Mouse (Mus musculus): ENCODE data around the gene Afg1l. TPM values are rescaled to one million over a fixed set of nuclear protein-coding genes. Genes with fewer than 3 reads are reported as not detected.
A peak's percentile ranks its signal among the peaks of the same experiment; 100 is the strongest.

The Afg1l gene
- polyA plus RNA-seq, 1 experiment: not detected

DNA sequence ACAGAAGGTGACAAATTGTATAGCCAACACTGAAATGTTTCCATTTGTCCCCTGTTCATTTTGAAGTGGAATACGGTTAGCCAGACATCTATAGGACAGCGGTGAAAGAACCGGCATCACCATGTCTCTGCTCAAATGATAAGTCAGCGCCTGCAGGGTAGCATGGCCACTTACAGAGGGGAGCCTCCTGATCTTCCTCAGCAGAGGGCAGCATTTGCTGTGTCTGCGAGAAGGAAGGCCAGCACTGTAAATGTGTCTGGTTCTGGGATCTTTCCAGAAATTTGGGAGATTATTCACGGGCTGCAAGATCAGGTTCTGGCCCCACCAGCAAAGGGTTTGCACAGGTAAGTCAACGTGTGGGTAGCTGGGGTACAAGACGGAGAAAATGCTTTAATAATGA lies 150.8 kb downstream of the Afg1l start:
- WGBS: 76% methylated on average over 8 of the region's 8 CpGs
- Histone ChIP-seq H3K4me3 (ENCODE audit: insufficient read depth, low read depth, low read length) (no peak overlapping the region), H3K4me1 (ENCODE audit: control insufficient read depth, insufficient read depth, low read length) (no peaks in the 10 kb centered on the region), H3K27ac (ENCODE audit: insufficient read depth, low read depth, low read length) (no peak overlapping the region)
- TF ChIP-seq CTCF (IDR thresholded peaks at IDR 0.05; ENCODE audit: insufficient read depth, low read depth, low read length) (0 out of 2 replicates have a peak, but pooled peaks have one; percentile 9), POLR2A (IDR thresholded peaks at IDR 0.05; ENCODE audit: insufficient read depth, low read depth, low read length) (no peak)

DNA sequence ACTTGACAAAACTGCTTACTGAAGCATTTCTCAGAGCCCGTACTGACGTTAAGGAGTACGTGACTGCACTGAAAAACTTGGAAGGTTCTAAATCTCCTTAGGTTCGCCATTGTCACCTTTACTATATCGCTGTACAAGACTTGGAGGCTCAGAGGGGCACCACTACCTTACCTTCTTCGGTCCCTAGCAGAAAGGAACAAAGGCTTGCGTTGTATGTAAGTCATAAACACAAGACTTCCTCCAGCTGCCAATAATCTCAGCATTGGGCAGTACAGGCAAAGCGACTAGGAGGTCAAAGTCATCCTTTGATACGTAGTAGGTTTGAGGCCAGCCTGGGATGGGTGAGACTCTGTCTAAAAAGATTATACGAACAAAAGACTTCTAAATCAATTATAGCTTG lies 153.1 kb downstream of the Afg1l start:
- no peak overlapping the region for H3K27ac ChIP-seq (ENCODE audit: insufficient read depth, low read depth, low read length)
- no peak overlapping the region for H3K4me3 ChIP-seq (ENCODE audit: insufficient read depth, low read depth, low read length)
- no peak for TF ChIP-seq POLR2A (IDR thresholded peaks at IDR 0.05; ENCODE audit: insufficient read depth, low read depth, low read length)
- TF ChIP-seq CTCF (IDR thresholded peaks at IDR 0.05; ENCODE audit: insufficient read depth, low read depth, low read length): no peak
- 90% methylated on average over 10 of the region's 10 CpGs for WGBS
- H3K4me1 ChIP-seq (ENCODE audit: control insufficient read depth, insufficient read depth, low read length): no peaks in the 10 kb centered on the region

DNA sequence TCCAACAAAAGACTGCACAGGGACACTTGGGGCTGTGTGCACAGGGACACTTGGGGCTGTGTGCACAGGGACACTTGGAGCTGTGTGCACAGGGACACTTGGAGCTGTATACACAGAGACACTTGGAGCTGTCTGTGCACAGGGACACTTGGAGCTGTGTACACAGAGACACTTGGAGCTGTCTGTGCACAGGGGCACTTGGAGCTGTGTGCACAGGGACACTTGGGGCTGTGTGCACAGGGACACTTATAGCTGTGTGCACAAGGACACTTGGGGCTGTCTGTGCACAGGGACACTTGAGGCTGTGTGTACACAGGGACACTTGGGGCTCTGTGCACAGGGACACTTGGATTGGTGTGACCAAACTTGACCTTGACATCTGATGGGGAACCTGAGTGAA lies 154.4 kb downstream of the Afg1l start:
- Histone ChIP-seq H3K27ac (ENCODE audit: insufficient read depth, low read depth, low read length) (no peak overlapping the region), H3K4me1 (ENCODE audit: control insufficient read depth, insufficient read depth, low read length) (no peaks in the 10 kb centered on the region), H3K4me3 (ENCODE audit: insufficient read depth, low read depth, low read length) (no peak overlapping the region)
- TF ChIP-seq CTCF (IDR thresholded peaks at IDR 0.05; ENCODE audit: insufficient read depth, low read depth, low read length) (no peak), POLR2A (IDR thresholded peaks at IDR 0.05; ENCODE audit: insufficient read depth, low read depth, low read length) (no peak)

DNA sequence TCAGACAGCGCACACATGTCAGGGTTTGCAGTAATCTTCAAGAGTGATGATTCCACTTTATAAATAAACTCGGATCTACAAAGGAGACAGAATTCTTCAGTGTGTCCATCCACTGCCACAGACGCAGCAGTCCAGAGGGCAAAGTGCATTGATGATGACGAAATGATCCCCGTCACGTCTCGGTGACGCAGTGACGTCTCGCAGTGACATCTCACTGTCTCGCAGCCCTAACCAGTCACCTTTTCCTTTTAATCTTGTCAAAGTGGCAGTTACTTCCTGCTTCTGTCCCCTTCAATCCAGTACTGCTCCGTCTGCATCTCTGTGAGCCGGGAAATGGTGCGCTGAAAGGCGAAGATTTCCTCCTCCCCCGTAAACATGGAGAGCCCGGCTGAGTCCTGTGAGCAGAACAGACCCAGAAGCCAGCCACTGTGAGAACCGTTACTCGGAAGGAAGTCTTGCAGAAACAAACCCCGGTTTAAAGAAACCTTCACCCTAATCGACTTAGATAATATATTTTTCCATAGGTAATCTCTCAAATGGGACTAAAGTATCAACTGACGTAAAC lies 165.1 kb downstream of the Afg1l start:
- WGBS: 91% methylated on average over 22 of the region's 22 CpGs
- Histone ChIP-seq H3K4me1 (ENCODE audit: control insufficient read depth, insufficient read depth, low read length) (no peaks in the 10 kb centered on the region), H3K4me3 (ENCODE audit: insufficient read depth, low read depth, low read length) (no peak overlapping the region), H3K27ac (ENCODE audit: insufficient read depth, low read depth, low read length) (no peak overlapping the region)
- TF ChIP-seq POLR2A (IDR thresholded peaks at IDR 0.05; ENCODE audit: insufficient read depth, low read depth, low read length) (no peak), CTCF (IDR thresholded peaks at IDR 0.05; ENCODE audit: insufficient read depth, low read depth, low read length) (no peak)

DNA sequence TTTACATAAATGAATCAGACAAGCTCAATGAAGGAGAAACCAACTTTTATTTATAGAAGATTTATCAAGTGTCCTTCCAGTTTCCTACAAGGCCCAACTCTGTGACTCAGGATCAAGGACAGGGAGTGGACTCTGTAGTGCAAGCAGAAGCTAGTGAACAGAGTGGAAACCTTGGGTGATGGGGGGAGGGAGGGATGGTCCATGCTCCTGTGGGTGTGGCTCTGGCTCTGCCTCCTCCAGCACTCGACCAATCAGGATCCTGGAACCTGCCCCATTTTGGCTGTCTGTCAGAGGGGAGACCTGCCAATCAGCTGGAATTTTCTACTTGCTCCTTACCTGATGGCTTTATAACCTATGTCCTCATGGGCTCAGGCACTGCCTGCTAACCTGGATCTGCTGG lies 165.8 kb downstream of the Afg1l start:
- WGBS: 72% methylated on average over 1 of the region's 1 CpGs
- no peak overlapping the region for H3K27ac ChIP-seq (ENCODE audit: insufficient read depth, low read depth, low read length)
- TF ChIP-seq POLR2A (IDR thresholded peaks at IDR 0.05; ENCODE audit: insufficient read depth, low read depth, low read length): no peak
- no peak overlapping the region for H3K4me3 ChIP-seq (ENCODE audit: insufficient read depth, low read depth, low read length)
- H3K4me1 ChIP-seq (ENCODE audit: control insufficient read depth, insufficient read depth, low read length): no peaks in the 10 kb centered on the region

DNA sequence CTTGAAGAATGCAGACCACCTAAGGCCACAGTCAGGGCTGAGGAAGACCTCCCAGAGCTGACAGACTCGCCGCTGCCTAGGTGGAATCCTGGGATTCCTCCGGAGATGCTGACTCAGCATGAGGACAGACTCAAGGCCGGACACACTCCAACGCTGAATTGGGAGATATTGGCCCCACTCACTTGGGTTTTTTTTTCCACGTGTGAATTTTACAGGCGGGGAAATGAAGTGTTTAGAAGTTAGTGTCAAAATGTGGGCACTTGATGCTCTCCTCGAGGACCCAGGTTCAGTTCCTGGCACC lies 169.7 kb downstream of the Afg1l start:
- H3K4me3 ChIP-seq (ENCODE audit: insufficient read depth, low read depth, low read length): no peak overlapping the region
- no peak overlapping the region for H3K27ac ChIP-seq (ENCODE audit: insufficient read depth, low read depth, low read length)
- WGBS: 46% methylated on average over 8 of the region's 8 CpGs
- no peak for TF ChIP-seq POLR2A (IDR thresholded peaks at IDR 0.05; ENCODE audit: insufficient read depth, low read depth, low read length)
- TF ChIP-seq CTCF (IDR thresholded peaks at IDR 0.05; ENCODE audit: insufficient read depth, low read depth, low read length): no peak
- H3K4me1 ChIP-seq (ENCODE audit: control insufficient read depth, insufficient read depth, low read length): no peaks in the 10 kb centered on the region

DNA sequence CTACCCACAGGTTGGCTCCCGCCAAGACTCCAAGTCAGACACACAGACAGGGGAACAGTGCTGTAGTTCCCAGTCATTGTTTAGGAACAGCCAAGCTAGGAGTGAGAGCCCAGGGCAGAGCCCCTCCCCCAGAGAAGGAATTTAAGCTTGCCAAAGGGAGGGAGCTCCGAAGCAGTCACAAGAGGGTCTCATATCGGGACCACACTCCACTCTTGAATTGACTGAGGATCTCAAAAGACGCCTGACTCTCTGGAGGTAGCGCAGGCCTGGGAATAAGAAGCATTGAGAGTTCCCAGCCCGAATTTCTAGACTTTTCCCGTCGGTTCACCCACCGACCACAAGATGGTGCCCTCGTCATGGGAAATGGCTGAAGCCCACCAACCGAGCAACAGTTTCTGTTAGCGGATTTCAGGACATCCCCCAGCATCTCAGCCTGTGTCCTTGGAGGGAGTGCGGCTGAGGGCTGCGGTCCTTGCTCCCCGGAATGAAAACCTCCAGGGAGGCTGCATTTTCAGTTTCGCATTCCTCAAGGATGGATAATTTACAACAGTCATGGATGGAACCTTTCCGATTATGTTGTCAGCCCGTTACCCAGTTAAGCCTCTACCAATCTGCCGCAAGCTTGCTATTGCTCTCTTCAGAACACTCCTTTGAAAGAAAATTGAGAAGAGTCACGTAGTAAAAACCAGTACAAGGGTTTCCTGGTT lies 170.2 kb downstream of the Afg1l start:
- H3K4me1 ChIP-seq (ENCODE audit: control insufficient read depth, insufficient read depth, low read length): no peaks in the 10 kb centered on the region
- WGBS: 5% methylated on average over 20 of the region's 20 CpGs
- H3K4me3 ChIP-seq (ENCODE audit: insufficient read depth, low read depth, low read length): peak overlapping the region; percentile 41
- H3K27ac ChIP-seq (ENCODE audit: insufficient read depth, low read depth, low read length): no peak overlapping the region
- peak; percentile 90 for TF ChIP-seq CTCF (IDR thresholded peaks at IDR 0.05; ENCODE audit: insufficient read depth, low read depth, low read length)
- TF ChIP-seq POLR2A (IDR thresholded peaks at IDR 0.05; ENCODE audit: insufficient read depth, low read depth, low read length): no peak

DNA sequence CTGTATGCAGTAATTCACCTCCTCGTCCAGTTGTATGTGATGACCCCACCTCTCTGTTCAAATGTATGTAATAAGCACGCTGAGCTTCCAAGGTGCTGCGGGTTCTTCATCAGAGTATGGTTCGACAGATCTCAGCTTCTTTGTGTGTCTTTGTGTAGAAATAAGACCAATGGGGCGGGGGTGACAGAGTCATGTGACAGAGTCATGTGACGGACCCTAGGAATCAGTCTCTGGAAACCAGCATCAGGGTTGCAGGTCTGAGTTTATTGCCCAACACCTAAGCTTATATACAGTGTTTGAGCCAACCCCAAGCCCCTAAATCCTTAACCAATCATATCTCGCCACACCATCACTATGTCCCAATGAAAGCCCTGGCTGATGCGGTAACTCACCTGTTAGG lies 171.9 kb downstream of the Afg1l start:
- TF ChIP-seq CTCF (IDR thresholded peaks at IDR 0.05; ENCODE audit: insufficient read depth, low read depth, low read length): no peak
- TF ChIP-seq POLR2A (IDR thresholded peaks at IDR 0.05; ENCODE audit: insufficient read depth, low read depth, low read length): no peak
- H3K4me3 ChIP-seq (ENCODE audit: insufficient read depth, low read depth, low read length): no peak overlapping the region
- no peaks in the 10 kb centered on the region for H3K4me1 ChIP-seq (ENCODE audit: control insufficient read depth, insufficient read depth, low read length)
- WGBS: 92% methylated on average over 8 of the region's 8 CpGs
- no peak overlapping the region for H3K27ac ChIP-seq (ENCODE audit: insufficient read depth, low read depth, low read length)

DNA sequence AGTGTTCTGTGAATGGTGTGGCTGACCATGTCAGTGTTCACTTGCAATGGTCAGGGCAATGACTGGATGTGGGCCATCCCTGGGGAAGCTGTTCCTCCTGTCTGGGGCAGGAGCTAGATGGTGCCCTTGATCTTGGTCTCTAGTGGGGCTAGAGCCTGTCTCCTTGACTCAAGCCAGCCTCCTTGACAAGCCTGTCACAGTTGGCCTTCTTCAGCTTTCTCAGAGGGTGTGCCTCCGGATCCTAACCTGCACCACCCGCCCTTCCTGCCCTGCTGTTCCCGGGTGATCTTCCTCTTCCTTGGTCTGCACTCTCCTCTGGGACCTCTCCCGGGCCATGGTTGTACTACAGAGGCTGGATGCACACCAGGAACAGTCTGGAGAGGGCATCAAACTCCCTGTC lies 177.6 kb downstream of the Afg1l start:
- 70% methylated on average over 4 of the region's 4 CpGs for WGBS
- no peaks in the 10 kb centered on the region for H3K4me1 ChIP-seq (ENCODE audit: control insufficient read depth, insufficient read depth, low read length)
- no peak overlapping the region for H3K4me3 ChIP-seq (ENCODE audit: insufficient read depth, low read depth, low read length)
- H3K27ac ChIP-seq (ENCODE audit: insufficient read depth, low read depth, low read length): no peak overlapping the region
- TF ChIP-seq POLR2A (IDR thresholded peaks at IDR 0.05; ENCODE audit: insufficient read depth, low read depth, low read length) (no peak), CTCF (IDR thresholded peaks at IDR 0.05; ENCODE audit: insufficient read depth, low read depth, low read length) (no peak)

DNA sequence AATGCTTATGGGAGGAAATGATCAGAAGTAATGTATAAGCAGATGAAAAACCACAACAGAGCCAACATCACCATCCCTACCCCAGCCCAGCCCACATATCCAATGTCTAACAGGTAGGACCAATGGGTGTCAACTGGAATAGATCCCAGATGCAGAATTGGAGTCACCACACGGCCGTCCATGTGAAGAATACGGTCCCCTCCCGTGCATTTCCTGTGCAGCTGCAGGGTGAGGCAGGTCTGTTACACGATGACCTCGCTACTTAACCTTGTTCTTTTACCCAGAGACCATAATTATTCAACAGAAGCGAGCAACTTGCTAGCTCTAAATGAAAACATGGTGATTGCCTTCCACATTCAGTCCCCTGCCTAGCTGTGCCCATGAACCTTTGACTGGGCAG lies 178.4 kb downstream of the Afg1l start:
- Histone ChIP-seq H3K4me3 (ENCODE audit: insufficient read depth, low read depth, low read length) (no peak overlapping the region), H3K4me1 (ENCODE audit: control insufficient read depth, insufficient read depth, low read length) (no peaks in the 10 kb centered on the region), H3K27ac (ENCODE audit: insufficient read depth, low read depth, low read length) (no peak overlapping the region)
- no peak for TF ChIP-seq CTCF (IDR thresholded peaks at IDR 0.05; ENCODE audit: insufficient read depth, low read depth, low read length)
- TF ChIP-seq POLR2A (IDR thresholded peaks at IDR 0.05; ENCODE audit: insufficient read depth, low read depth, low read length): no peak
- WGBS: 63% methylated on average over 7 of the region's 7 CpGs

Measured in olfactory bulb, adult 2 months (tissue).